Mouse (Mus musculus): ENCODE measurements around the gene Ssbp2. TPM values are rescaled to one million over a fixed set of nuclear protein-coding genes. Genes with fewer than 3 reads are reported as not detected.

The Ssbp2 gene
- total and polyA plus RNA-seq, 3 experiments = 12.6 to 38.4 TPM; not detected in 1

- Histone ChIP-seq H3K9ac (ENCODE audit: control insufficient read depth, low read depth, low read length, poor library complexity, severe bottlenecking) (no peak overlapping the region), H3K4me3 (ENCODE audit: control insufficient read depth in 1 of 2, insufficient read depth in 1 of 2, low read depth in 2 of 2, low read length in 2 of 2) (no peak overlapping the region), H3K79me2 (ENCODE audit: control insufficient read depth, insufficient read depth, low read length, poor library complexity) (0 out of 2 replicates have a peak, but pooled peaks cover 2% of the 10 kb centered on the region), H3K27ac (ENCODE audit: control insufficient read depth, low read depth, low read length) (no peak overlapping the region), H3K36me3 (ENCODE audit: control insufficient read depth in 1 of 2, insufficient read depth in 2 of 2, low read length in 2 of 2) (peaks cover 0 to 2% of the 10 kb centered on the region in 2 experiments; a peak in 3 of 4 replicates), H3K4me1 (ENCODE audit: control insufficient read depth in 1 of 2, insufficient read depth in 2 of 2, low read length in 2 of 2) (peaks cover 0 to 2% of the 10 kb centered on the region in 2 experiments; a peak in 2 of 4 replicates), H3K9me3 (replicated peaks; ENCODE audit: insufficient read depth, low read length) (no peaks in the 10 kb centered on the region; the same call in 1 of the 2 replicates), H3K27me3 (ENCODE audit: control insufficient read depth in 1 of 2, insufficient read depth in 2 of 2, low read length in 2 of 2) (no peaks in the 10 kb centered on the region)
- no peak for DNase-seq (ENCODE audit: low read depth, low spot score)
- TF ChIP-seq GATA1 (IDR thresholded peaks at IDR 0.05; ENCODE audit: low read depth, low read length) (no peak), RCOR1 (IDR thresholded peaks at IDR 0.05; ENCODE audit: low read depth, low read length) (no peak), TCF12 (IDR thresholded peaks at IDR 0.05; ENCODE audit: low read depth, low read length) (no peak), ZNF384 (IDR thresholded peaks at IDR 0.05; ENCODE audit: low read depth, low read length) (no peak), CHD2 (IDR thresholded peaks at IDR 0.05; ENCODE audit: low read length) (no peak), JUND (IDR thresholded peaks at IDR 0.05; ENCODE audit: low read depth, low read length) (no peak), MAFK (IDR thresholded peaks at IDR 0.05; ENCODE audit: borderline replicate concordance, low read depth, low read length) (no peak), POLR2AphosphoS5 (IDR thresholded peaks at IDR 0.05; ENCODE audit: borderline replicate concordance, low read depth, low read length) (no peak), MYB (IDR thresholded peaks at IDR 0.05; ENCODE audit: low read depth, low read length) (no peak), POLR2AphosphoS2 (IDR thresholded peaks at IDR 0.05; ENCODE audit: low read length) (no peak), E2F4 (IDR thresholded peaks at IDR 0.05; ENCODE audit: borderline replicate concordance, low read depth, low read length) (no peak), KAT2A (conservative IDR thresholded peaks at IDR 0.05; ENCODE audit: low read depth, low read length) (no peak), USF2 (IDR thresholded peaks at IDR 0.05; ENCODE audit: borderline replicate concordance in 1 of 2, insufficient read depth in 1 of 2, low read depth in 1 of 2, low read length in 2 of 2) (no peak), HCFC1 (IDR thresholded peaks at IDR 0.05; ENCODE audit: low read depth, low read length) (no peak), MXI1 (IDR thresholded peaks at IDR 0.05; ENCODE audit: low read depth, low read length) (no peak)
Measured at GRCm38 (mm10) chr13:91497055-91497454, 37.0 kb downstream of the Ssbp2 start.

- Histone ChIP-seq H3K9me3 (replicated peaks; ENCODE audit: insufficient read depth, low read length) (no peaks in the 10 kb centered on the region; the same call in 1 of the 2 replicates), H3K9ac (ENCODE audit: control insufficient read depth, low read depth, low read length, poor library complexity, severe bottlenecking) (no peak overlapping the region), H3K4me1 (ENCODE audit: control insufficient read depth in 1 of 2, insufficient read depth in 2 of 2, low read length in 2 of 2) (peaks cover 0 to 2% of the 10 kb centered on the region in 2 experiments; a peak in 2 of 4 replicates), H3K36me3 (ENCODE audit: control insufficient read depth in 1 of 2, insufficient read depth in 2 of 2, low read length in 2 of 2) (peaks cover 0 to 2% of the 10 kb centered on the region in 2 experiments; a peak in 3 of 4 replicates), H3K27me3 (ENCODE audit: control insufficient read depth in 1 of 2, insufficient read depth in 2 of 2, low read length in 2 of 2) (no peaks in the 10 kb centered on the region), H3K27ac (ENCODE audit: control insufficient read depth, low read depth, low read length) (no peak overlapping the region), H3K79me2 (ENCODE audit: control insufficient read depth, insufficient read depth, low read length, poor library complexity) (0 out of 2 replicates have a peak, but pooled peaks cover 2% of the 10 kb centered on the region), H3K4me3 (ENCODE audit: control insufficient read depth in 1 of 2, insufficient read depth in 1 of 2, low read depth in 2 of 2, low read length in 2 of 2) (no peak overlapping the region)
- DNase-seq (ENCODE audit: low read depth, low spot score) = no peak
- TF ChIP-seq GABPA (IDR thresholded peaks at IDR 0.05; ENCODE audit: low read depth, low read length) (no peak), ETS1 (IDR thresholded peaks at IDR 0.05; ENCODE audit: low read depth, low read length) (no peak), TBP (IDR thresholded peaks at IDR 0.05; ENCODE audit: low read depth, low read length) (no peak), ZKSCAN1 (IDR thresholded peaks at IDR 0.05; ENCODE audit: low read depth, low read length) (no peak), RAD21 (IDR thresholded peaks at IDR 0.05; ENCODE audit: low read depth, low read length) (no peak), MAX (IDR thresholded peaks at IDR 0.05; ENCODE audit: low read length) (no peak), RCOR1 (IDR thresholded peaks at IDR 0.05; ENCODE audit: low read depth, low read length) (no peak), GATA1 (IDR thresholded peaks at IDR 0.05; ENCODE audit: low read depth, low read length) (no peak), CHD1 (IDR thresholded peaks at IDR 0.05; ENCODE audit: low read depth, low read length) (no peak), ZC3H11A (IDR thresholded peaks at IDR 0.05; ENCODE audit: low read depth, low read length) (no peak), MYB (IDR thresholded peaks at IDR 0.05; ENCODE audit: low read depth, low read length) (no peak), KAT2A (conservative IDR thresholded peaks at IDR 0.05; ENCODE audit: low read depth, low read length) (no peak), CHD2 (IDR thresholded peaks at IDR 0.05; ENCODE audit: low read length) (no peak), USF1 (IDR thresholded peaks at IDR 0.05; ENCODE audit: low read depth, low read length) (no peak), MAZ (IDR thresholded peaks at IDR 0.05; ENCODE audit: low read depth, low read length) (no peak), JUND (IDR thresholded peaks at IDR 0.05; ENCODE audit: low read depth, low read length) (no peak), USF2 (IDR thresholded peaks at IDR 0.05; ENCODE audit: borderline replicate concordance in 1 of 2, insufficient read depth in 1 of 2, low read depth in 1 of 2, low read length in 2 of 2) (no peak), BHLHE40 (IDR thresholded peaks at IDR 0.05; ENCODE audit: borderline replicate concordance, low read depth, low read length) (no peak), NELFE (IDR thresholded peaks at IDR 0.05; ENCODE audit: low read depth, low read length) (no peak), HCFC1 (IDR thresholded peaks at IDR 0.05; ENCODE audit: low read depth, low read length) (no peak)
Measured at GRCm38 (mm10) chr13:91501735-91502134, 41.7 kb downstream of the Ssbp2 start.

Measured in MEL (cell line).